Mouse (Mus musculus) neural tube, embryonic 14.5 days (tissue): ENCODE measurements at regions not wholly inside any gene's neighbourhood (a gene's known extent, or its start where the extent isn't known, plus 50 kb on each side); places are given as distances from the start of the nearest gene placed in this dataset.

Experiments used
- ATAC-seq: fragments of 200-750 bp; cut with Nextera tagmentation; 2 replicates; pipeline ENCODE4 v1.8.0; 2017; ENCODE audit warnings: low read depth, mild to moderate bottlenecking, moderate TSS enrichment, moderate library complexity
- H3K27ac ChIP-seq: fragments of 300-500 bp; sonication (generic); 2 replicates; pipeline ENCODE4 v1.5.1; 2014; ENCODE audit warnings: low read depth, mild to moderate bottlenecking, control low read depth, low read length, moderate library complexity, mixed read lengths
- H3K27me3 ChIP-seq: fragments of 300-500 bp; sonication (generic); 2 replicates; pipeline ENCODE4 v1.6.1; 2014; ENCODE audit warnings: low read length; ENCODE audit not compliant: control insufficient read depth, insufficient read depth
- H3K36me3 ChIP-seq: fragments of 300-500 bp; sonication (generic); 2 replicates; pipeline ENCODE4 v1.6.1; 2014; ENCODE audit warnings: low read length, mixed read lengths; ENCODE audit not compliant: control insufficient read depth, insufficient read depth
- H3K4me1 ChIP-seq: fragments of 300-500 bp; sonication (generic); 2 replicates; pipeline ENCODE4 v1.6.1; 2014; ENCODE audit warnings: low read length; ENCODE audit not compliant: control insufficient read depth, insufficient read depth
- H3K4me2 ChIP-seq: fragments of 300-500 bp; sonication (generic); 2 replicates; pipeline ENCODE4 v1.6.1; 2014; ENCODE audit warnings: mild to moderate bottlenecking, low read depth, low read length, control low read depth
- H3K4me3 ChIP-seq: fragments of 300-500 bp; sonication (generic); 2 replicates; pipeline ENCODE4 v1.5.1; 2014; ENCODE audit warnings: low read depth, low read length, control low read depth, mixed read lengths
- H3K9ac ChIP-seq: fragments of 300-500 bp; sonication (generic); replicated peaks from 2 replicates; pipeline ENCODE4 v1.6.1; 2014; ENCODE audit warnings: low read depth, mild to moderate bottlenecking, control low read depth, low read length, mixed read lengths
- H3K9me3 ChIP-seq: fragments of 300-500 bp; sonication (generic); 2 replicates; pipeline ENCODE4 v1.6.1; 2016; ENCODE audit warnings: low read length; ENCODE audit not compliant: control insufficient read depth
- WGBS: fragments of 180-500 bp; shearing (Covaris S2); extraction: QIAGEN DNeasy Blood & Tissue Kit; methylation state at CpG from one replicate; pipeline ENCODE4 v1.1.7; 2014; 5-methylcytosine and 5-hydroxymethylcytosine counted together

- no peak for ATAC-seq
- WGBS: 91% methylated on average over 1 of the region's 1 CpGs
- H3K4me3 ChIP-seq: no peak overlapping the region
- no peak overlapping the region for H3K27ac ChIP-seq
- no peaks in the 10 kb centered on the region for H3K36me3 ChIP-seq
- no peak overlapping the region for H3K4me2 ChIP-seq
- no peak overlapping the region for H3K9ac ChIP-seq
- no peaks in the 10 kb centered on the region for H3K9me3 ChIP-seq
- H3K27me3 ChIP-seq: no peaks in the 10 kb centered on the region
- no peaks in the 10 kb centered on the region for H3K4me1 ChIP-seq
Measured at GRCm38 (mm10) chr13:5008296-5008695, 399.3 kb upstream of the Akr1e1 start.

GRCm38 (mm10) chr13:5022439-5022838, 413.5 kb upstream of the Akr1e1 start:
- Histone ChIP-seq H3K4me2 (no peak overlapping the region), H3K36me3 (no peaks in the 10 kb centered on the region), H3K27me3 (no peaks in the 10 kb centered on the region), H3K4me3 (no peak overlapping the region), H3K9ac (no peak overlapping the region), H3K27ac (no peak overlapping the region), H3K9me3 (no peaks in the 10 kb centered on the region), H3K4me1 (no peaks in the 10 kb centered on the region)
- no peak for ATAC-seq
- WGBS: 88% methylated on average over 7 of the region's 7 CpGs

- Histone ChIP-seq H3K4me1 (no peaks in the 10 kb centered on the region), H3K36me3 (no peaks in the 10 kb centered on the region), H3K4me3 (no peak overlapping the region), H3K27me3 (no peaks in the 10 kb centered on the region), H3K9ac (no peak overlapping the region), H3K9me3 (no peaks in the 10 kb centered on the region), H3K27ac (no peak overlapping the region), H3K4me2 (no peak overlapping the region)
- WGBS: 67% methylated on average over 2 of the region's 2 CpGs
- ATAC-seq: no peak
Measured at GRCm38 (mm10) chr13:5059859-5060258, 450.9 kb upstream of the Akr1e1 start.

GRCm38 (mm10) chr13:5060462-5060861, 451.5 kb upstream of the Akr1e1 start:
- H3K9me3 ChIP-seq: no peaks in the 10 kb centered on the region
- H3K9ac ChIP-seq: no peak overlapping the region
- H3K36me3 ChIP-seq: no peaks in the 10 kb centered on the region
- no peak overlapping the region for H3K4me2 ChIP-seq
- no peaks in the 10 kb centered on the region for H3K27me3 ChIP-seq
- H3K4me1 ChIP-seq: no peaks in the 10 kb centered on the region
- no peak for ATAC-seq
- WGBS: 66% methylated on average over 2 of the region's 2 CpGs
- no peak overlapping the region for H3K27ac ChIP-seq
- no peak overlapping the region for H3K4me3 ChIP-seq

- Histone ChIP-seq H3K4me1 (no peaks in the 10 kb centered on the region), H3K27me3 (no peaks in the 10 kb centered on the region), H3K27ac (no peak overlapping the region), H3K4me3 (no peak overlapping the region), H3K36me3 (no peaks in the 10 kb centered on the region), H3K9me3 (no peaks in the 10 kb centered on the region), H3K4me2 (no peak overlapping the region), H3K9ac (no peak overlapping the region)
- ATAC-seq: peak; percentile 74
- 28% methylated on average over 5 of the region's 5 CpGs for WGBS
Measured at GRCm38 (mm10) chr13:5107454-5107853, 498.5 kb upstream of the Akr1e1 start.

- 89% methylated on average over 3 of the region's 3 CpGs for WGBS
- Histone ChIP-seq H3K27me3 (no peaks in the 10 kb centered on the region), H3K9me3 (no peaks in the 10 kb centered on the region), H3K27ac (no peak overlapping the region), H3K4me2 (no peak overlapping the region), H3K4me3 (no peak overlapping the region), H3K9ac (no peak overlapping the region), H3K36me3 (no peaks in the 10 kb centered on the region), H3K4me1 (no peaks in the 10 kb centered on the region)
- no peak for ATAC-seq
Measured at GRCm38 (mm10) chr13:5154911-5155310, 545.9 kb upstream of the Akr1e1 start.

GRCm38 (mm10) chr13:5159765-5160684, 551.1 kb upstream of the Akr1e1 start:
- Histone ChIP-seq H3K36me3 (no peaks in the 10 kb centered on the region), H3K9me3 (no peaks in the 10 kb centered on the region), H3K9ac (no peak overlapping the region), H3K27me3 (no peaks in the 10 kb centered on the region), H3K4me1 (0 out of 2 replicates have a peak, but pooled peaks cover 3% of the 10 kb centered on the region), H3K4me2 (no peak overlapping the region), H3K4me3 (no peak overlapping the region), H3K27ac (no peak overlapping the region)
- ATAC-seq: peak; percentile 58; the same call in 1 of the 2 replicates
- WGBS: 16% methylated on average over 5 of the region's 5 CpGs

- Histone ChIP-seq H3K27me3 (no peaks in the 10 kb centered on the region), H3K9me3 (no peaks in the 10 kb centered on the region), H3K9ac (no peak overlapping the region), H3K4me1 (no peaks in the 10 kb centered on the region), H3K4me2 (no peak overlapping the region), H3K36me3 (no peaks in the 10 kb centered on the region), H3K4me3 (no peak overlapping the region), H3K27ac (no peak overlapping the region)
- WGBS: 61% methylated on average over 2 of the region's 2 CpGs
- no peak for ATAC-seq
Measured at GRCm38 (mm10) chr13:5166716-5167115, 557.7 kb upstream of the Akr1e1 start.

- ATAC-seq: no peak
- 60% methylated on average over 4 of the region's 4 CpGs for WGBS
- no peaks in the 10 kb centered on the region for H3K36me3 ChIP-seq
- no peak overlapping the region for H3K9ac ChIP-seq
- no peak overlapping the region for H3K4me3 ChIP-seq
- no peaks in the 10 kb centered on the region for H3K27me3 ChIP-seq
- no peaks in the 10 kb centered on the region for H3K4me1 ChIP-seq
- H3K4me2 ChIP-seq: no peak overlapping the region
- no peaks in the 10 kb centered on the region for H3K9me3 ChIP-seq
- no peak overlapping the region for H3K27ac ChIP-seq
Measured at GRCm38 (mm10) chr13:5178996-5179395, 570.0 kb upstream of the Akr1e1 start.
